Mouse (Mus musculus) limb, embryonic 15.5 days (tissue): ENCODE results near the gene Alkbh7. TPM values are rescaled to one million over a fixed set of nuclear protein-coding genes. Genes with fewer than 3 reads are reported as not detected.

ENCODE experiments used
- ATAC-seq: fragments of 200-750 bp; cut with Nextera tagmentation; 2 replicates; pipeline ENCODE4 v1.8.0; 2017; ENCODE audit warnings: low read depth, moderate TSS enrichment; ENCODE audit not compliant: insufficient number of reproducible peaks, low FRiP score, low TSS enrichment
- H3K27ac ChIP-seq: fragments of 300-500 bp; sonication (generic); 2 replicates; pipeline ENCODE4 v1.5.1; 2015; ENCODE audit warnings: moderate library complexity, mild to moderate bottlenecking, inconsistent platforms
- H3K27me3 ChIP-seq: fragments of 300-500 bp; sonication (generic); 2 replicates; pipeline ENCODE4 v1.6.1; 2015; ENCODE audit warnings: inconsistent platforms
- H3K36me3 ChIP-seq: fragments of 300-500 bp; sonication (generic); 2 replicates; pipeline ENCODE4 v1.6.1; 2015; ENCODE audit warnings: inconsistent platforms
- H3K4me1 ChIP-seq: fragments of 300-500 bp; sonication (generic); 2 replicates; pipeline ENCODE4 v1.6.1; 2015; ENCODE audit warnings: inconsistent platforms
- H3K4me2 ChIP-seq: fragments of 300-500 bp; sonication (generic); 2 replicates; pipeline ENCODE4 v1.6.1; 2015; ENCODE audit warnings: mild to moderate bottlenecking, inconsistent platforms
- H3K4me3 ChIP-seq: fragments of 300-500 bp; sonication (generic); 2 replicates; pipeline ENCODE4 v1.5.1; 2015; ENCODE audit warnings: mild to moderate bottlenecking, inconsistent platforms
- H3K9ac ChIP-seq: fragments of 300-500 bp; sonication (generic); 2 replicates; pipeline ENCODE4 v1.6.1; 2015; ENCODE audit warnings: inconsistent platforms
- H3K9me3 ChIP-seq: fragments of 300-500 bp; sonication (generic); 2 replicates; pipeline ENCODE4 v1.6.1; 2016; ENCODE audit warnings: inconsistent platforms
- WGBS: fragments of 180-500 bp; shearing (Covaris S2); methylation state at CpG from one replicate; pipeline ENCODE4 v1.1.7; 2015; 5-methylcytosine and 5-hydroxymethylcytosine counted together
- polyA plus RNA-seq: library from polyadenylated mRNA; unstranded; fragments of >200 nt; fragmentation: Nextera tagmentation; extraction: Ambion mirVana; gene quantifications from 2 replicates; pipeline ENCODE4 v1.2.1, GENCODE M21; 2015

Alkbh7 gene
- polyA plus RNA-seq, 1 experiment from 2014 or later = 36.3 TPM

DNA sequence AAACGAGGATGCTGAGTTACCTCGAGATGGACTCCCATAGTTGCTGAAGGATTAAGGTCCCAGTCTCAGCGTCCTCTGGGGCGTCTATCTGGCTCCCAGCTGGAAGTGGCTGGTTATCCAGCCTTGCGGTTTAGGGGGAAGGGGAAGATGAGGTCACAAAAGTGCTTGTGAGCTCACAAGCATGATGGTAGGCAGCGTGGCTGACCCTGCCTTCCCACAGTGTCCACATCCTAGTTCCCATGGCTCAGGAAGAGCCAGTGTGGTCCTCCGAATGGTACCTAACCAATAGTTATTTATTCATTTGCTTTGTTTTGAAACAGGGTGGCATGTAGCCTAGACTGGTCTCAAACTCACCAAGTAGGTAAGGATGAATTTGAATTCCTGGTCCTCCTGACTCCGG lies 44.4 kb downstream of the Alkbh7 start, which contains the start of gene Slc25a41:
Gene Slc25a41, minus strand, starts transcription at position 101 of the 400 bp plus-strand sequence.
- ATAC-seq = no peak

DNA sequence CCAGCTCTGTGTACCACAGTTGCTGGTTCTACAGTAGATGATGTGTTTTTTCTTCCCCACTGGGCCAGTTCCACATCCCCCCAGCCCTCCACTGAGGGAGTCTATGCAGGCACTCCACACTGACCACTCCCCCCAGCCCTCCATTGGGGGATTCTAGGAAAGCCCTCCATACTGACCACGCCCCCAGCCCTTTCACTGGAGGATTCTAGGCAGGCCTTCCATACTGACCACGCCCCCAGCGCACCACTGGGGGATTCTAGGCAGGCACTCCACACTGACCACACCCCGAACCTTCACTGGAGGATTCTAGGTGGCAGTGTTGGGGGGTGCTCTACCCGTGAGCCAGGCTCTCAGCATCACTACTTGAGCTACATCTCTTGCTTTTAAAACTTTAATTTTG lies 50.3 kb downstream of the Alkbh7 start:
- peaks cover 2% of the 10 kb centered on the region; the same call in 1 of the 2 replicates for H3K36me3 ChIP-seq
- no peaks in the 10 kb centered on the region for H3K9me3 ChIP-seq
- 0 out of 2 replicates have a peak, but pooled peaks have one; percentile 45 for ATAC-seq
- H3K9ac ChIP-seq = no peak overlapping the region
- 31% methylated on average over 5 of the region's 5 CpGs for WGBS
- H3K27ac ChIP-seq = no peak overlapping the region
- H3K4me1 ChIP-seq = no peaks in the 10 kb centered on the region
- H3K27me3 ChIP-seq = no peaks in the 10 kb centered on the region
- H3K4me3 ChIP-seq = no peak overlapping the region
- no peak overlapping the region for H3K4me2 ChIP-seq

More for the DNA sequence above, 44.4 kb downstream of the Alkbh7 start, which contains the start of gene Slc25a41:
- peaks cover 8% of the 10 kb centered on the region; the same call in 1 of the 2 replicates for H3K4me1 ChIP-seq
- no peak within 1 kb of the TSS for H3K4me3 ChIP-seq
- H3K9me3 ChIP-seq = 0 out of 2 replicates have a peak, but pooled peaks cover 3% of the 10 kb centered on the region
- H3K27me3 ChIP-seq = peaks cover 15% of the 10 kb centered on the region
- H3K9ac ChIP-seq = no peak within 1 kb of the TSS
- H3K4me2 ChIP-seq = no peak within 1 kb of the TSS
- H3K27ac ChIP-seq = no peak within 1 kb of the TSS
- no peaks in the 10 kb centered on the region for H3K36me3 ChIP-seq
- WGBS = 68% methylated on average over 8 of the region's 8 CpGs

DNA sequence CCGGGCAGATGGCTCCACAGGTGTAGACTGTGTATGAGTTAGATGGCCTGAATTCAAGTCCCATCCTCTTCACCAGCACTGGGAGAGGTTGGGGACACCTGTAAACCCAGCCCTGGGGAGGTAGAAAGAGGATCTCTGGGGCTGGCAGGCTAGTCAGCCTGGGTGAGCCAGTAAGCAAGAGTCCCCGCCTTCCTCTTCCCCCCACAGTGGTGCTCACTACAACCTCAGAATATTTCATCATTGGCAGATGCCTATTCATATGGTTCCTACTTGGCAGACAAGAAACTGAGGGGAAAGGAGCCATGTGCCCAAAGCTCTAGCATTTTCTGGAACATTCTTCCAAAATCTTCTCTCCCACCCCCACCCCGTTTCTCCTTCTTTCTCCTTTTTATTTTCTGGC lies 51.7 kb downstream of the Alkbh7 start:
- 97% methylated on average over 3 of the region's 3 CpGs for WGBS

More for the DNA sequence above, 51.7 kb downstream of the Alkbh7 start:
- Histone ChIP-seq H3K27me3 (no peaks in the 10 kb centered on the region), H3K36me3 (peaks cover 12% of the 10 kb centered on the region; the same call in 1 of the 2 replicates), H3K9me3 (no peaks in the 10 kb centered on the region), H3K9ac (no peak overlapping the region), H3K4me1 (no peaks in the 10 kb centered on the region), H3K27ac (no peak overlapping the region), H3K4me2 (no peak overlapping the region), H3K4me3 (no peak overlapping the region)
- no peak for ATAC-seq

Other genes starting within 250 kb of the Alkbh7 start
- 15.2 and 20.5 TPM in 2 replicates for gene Nrtn, start 239.8 kb upstream of the Alkbh7 start, polyA plus RNA-seq
- gene Dus3l, start 232.6 kb upstream of the Alkbh7 start, polyA plus RNA-seq = 43.9 and 45.5 TPM in 2 replicates
- gene Prr22, start 227.1 kb upstream of the Alkbh7 start, polyA plus RNA-seq = 0.72 and 1.00 TPM in 2 replicates
- gene Rfx2, start 166.3 kb upstream of the Alkbh7 start, polyA plus RNA-seq = 6.0 and 6.1 TPM in 2 replicates
- gene Acsbg2, start 122.9 kb upstream of the Alkbh7 start, polyA plus RNA-seq = 0.06 TPM in 1 of 2 replicates, not detected in the other
- 0.16 and 0.24 TPM in 2 replicates for gene 1700061G19Rik, start 121.9 kb upstream of the Alkbh7 start, polyA plus RNA-seq
- gene Mllt1, start 61.9 kb upstream of the Alkbh7 start, polyA plus RNA-seq = 43.6 and 50.5 TPM in 2 replicates
- gene Acer1, start 15.2 kb upstream of the Alkbh7 start, polyA plus RNA-seq = 20.5 and 24.0 TPM in 2 replicates
- 136 and 142 TPM in 2 replicates for gene Clpp, start 7.0 kb upstream of the Alkbh7 start, polyA plus RNA-seq
- gene Pspn, start 2.7 kb downstream of the Alkbh7 start, polyA plus RNA-seq = 0.42 TPM in 1 of 2 replicates, not detected in the other
- gene Gtf2f1, start 13.9 kb downstream of the Alkbh7 start, polyA plus RNA-seq = 62.0 and 75.6 TPM in 2 replicates
- 0.37 and 0.40 TPM in 2 replicates for gene Gm17949, start 14.1 kb downstream of the Alkbh7 start, polyA plus RNA-seq
- 24.2 and 35.9 TPM in 2 replicates for gene Khsrp, start 34.2 kb downstream of the Alkbh7 start, polyA plus RNA-seq
- not detected in 2 replicates for gene Slc25a41, start 44.3 kb downstream of the Alkbh7 start, polyA plus RNA-seq
- 9.7 and 11.4 TPM in 2 replicates for gene Crb3, start 61.8 kb downstream of the Alkbh7 start, polyA plus RNA-seq
- gene Slc25a23, start 62.5 kb downstream of the Alkbh7 start, polyA plus RNA-seq = 5.5 and 5.7 TPM in 2 replicates
- 1.6 and 2.2 TPM in 2 replicates for gene Dennd1c, start 81.2 kb downstream of the Alkbh7 start, polyA plus RNA-seq
- gene Tubb4a, start 90.4 kb downstream of the Alkbh7 start, polyA plus RNA-seq = 8.4 and 10.0 TPM in 2 replicates
- 7.6 and 8.7 TPM in 2 replicates for gene Tnfsf9, start 108.0 kb downstream of the Alkbh7 start, polyA plus RNA-seq
- gene Cd70, start 152.4 kb downstream of the Alkbh7 start, polyA plus RNA-seq = not detected in 2 replicates
- 0.08 and 0.15 TPM in 2 replicates for gene Tnfsf14, start 196.8 kb downstream of the Alkbh7 start, polyA plus RNA-seq
- 1.5 and 1.8 TPM in 2 replicates for gene C3, start 230.8 kb downstream of the Alkbh7 start, polyA plus RNA-seq